Mouse (Mus musculus): ENCODE measurements around the gene Sox11.

Gene Sox11

GRCm38 (mm10) chr12:27341871-27342690 is at the start of gene Sox11:
Gene Sox11, minus strand, starts transcription at chr12:27342574.
- DNase-seq (ENCODE audit: low read depth, low spot score) = no peak

- DNase-seq (ENCODE audit: low read depth, low spot score) = no peak
These were observed 49.4 kb upstream of the Sox11 start for GRCm38 (mm10) chr12:27391652-27392305.

GRCm38 (mm10) chr12:27390439-27390838 is 48.1 kb upstream of the Sox11 start:
- DNase-seq (ENCODE audit: low read depth, low spot score) = no peak

- no peak for DNase-seq (ENCODE audit: low read depth, low spot score)
These were observed 47.1 kb upstream of the Sox11 start for GRCm38 (mm10) chr12:27389429-27389828.

GRCm38 (mm10) chr12:27372505-27372904 is 30.1 kb upstream of the Sox11 start:
- no peak for DNase-seq (ENCODE audit: low read depth, low spot score)

GRCm38 (mm10) chr12:27370756-27371155 is 28.4 kb upstream of the Sox11 start:
- DNase-seq (ENCODE audit: low read depth, low spot score) = no peak

- DNase-seq (ENCODE audit: low read depth, low spot score) = no peak
These were observed 25.1 kb upstream of the Sox11 start for GRCm38 (mm10) chr12:27367476-27367875.

GRCm38 (mm10) chr12:27363840-27364640 is 21.7 kb upstream of the Sox11 start:
- DNase-seq (ENCODE audit: low read depth, low spot score) = no peak

GRCm38 (mm10) chr12:27357076-27357637 is 14.8 kb upstream of the Sox11 start:
- no peak for DNase-seq (ENCODE audit: low read depth, low spot score)

- no peak for DNase-seq (ENCODE audit: low read depth, low spot score)
These were observed 14.2 kb upstream of the Sox11 start for GRCm38 (mm10) chr12:27356571-27356970.

GRCm38 (mm10) chr12:27343606-27344410 is 1.4 kb upstream of the Sox11 start:
- DNase-seq (ENCODE audit: low read depth, low spot score) = no peak

- no peak for DNase-seq (ENCODE audit: low read depth, low spot score)
These were observed 574 bp upstream of the Sox11 start for GRCm38 (mm10) chr12:27342691-27343605.

GRCm38 (mm10) chr12:27341130-27341870 is 1.1 kb downstream of the Sox11 start:
- no peak for DNase-seq (ENCODE audit: low read depth, low spot score)

- no peak for DNase-seq (ENCODE audit: low read depth, low spot score)
These were observed 1.8 kb downstream of the Sox11 start for GRCm38 (mm10) chr12:27340451-27341035.

- DNase-seq (ENCODE audit: low read depth, low spot score) = no peak
These were observed 3.1 kb downstream of the Sox11 start for GRCm38 (mm10) chr12:27339171-27339751.

GRCm38 (mm10) chr12:27338721-27339170 is 3.6 kb downstream of the Sox11 start:
- no peak for DNase-seq (ENCODE audit: low read depth, low spot score)

- DNase-seq (ENCODE audit: low read depth, low spot score) = no peak
These were observed 4.3 kb downstream of the Sox11 start for GRCm38 (mm10) chr12:27338116-27338515.

GRCm38 (mm10) chr12:27337482-27337881 is 4.9 kb downstream of the Sox11 start:
- no peak for DNase-seq (ENCODE audit: low read depth, low spot score)
